Mouse (Mus musculus): Measurements from ENCODE around the gene Grsf1. TPM values are rescaled to one million over a fixed set of nuclear protein-coding genes. Genes with fewer than 3 reads are reported as not detected.

The Grsf1 gene
- polyA plus RNA-seq, 2 experiments, result 55.3 to 63.9 TPM

DNA sequence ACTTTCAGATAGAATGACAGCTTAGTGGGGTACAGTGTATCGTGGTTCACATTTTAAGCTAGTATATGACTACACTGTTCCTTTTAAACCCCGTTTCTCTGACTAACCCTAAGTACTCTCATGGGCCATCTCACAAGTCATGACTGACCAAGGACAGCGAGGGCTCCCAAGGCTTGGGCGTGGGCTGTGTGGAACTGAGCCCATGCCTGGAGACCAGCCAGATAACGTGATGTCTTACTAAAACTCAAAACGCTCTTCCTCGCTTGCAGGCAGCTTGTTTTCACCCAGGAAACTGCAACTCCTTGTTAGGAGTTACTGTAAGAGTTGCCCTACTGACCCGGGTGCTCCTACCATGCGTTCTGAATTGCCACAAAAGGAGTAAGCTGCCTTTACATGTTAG lies 32.5 kb downstream of the Grsf1 start:
- peaks cover 52% of the 10 kb centered on the region for H3K36me3 ChIP-seq (ENCODE audit: control insufficient read depth, insufficient read depth, low read length)
- H3K9ac ChIP-seq (ENCODE audit: low read depth, low read length, severe bottlenecking), result no peak overlapping the region
- no peaks in the 10 kb centered on the region for H3K4me1 ChIP-seq (ENCODE audit: control insufficient read depth, insufficient read depth, low read length)
- ATAC-seq (ENCODE audit: low FRiP score, low read depth), result no peak
- WGBS, result 86% methylated on average over 9 of the region's 9 CpGs
- TF ChIP-seq POLR2A (IDR thresholded peaks at IDR 0.05; ENCODE audit: borderline replicate concordance, extremely low read depth, insufficient read depth, insufficient read length), result no peak
- H3K27me3 ChIP-seq (ENCODE audit: control insufficient read depth, insufficient read depth, low read length), result no peaks in the 10 kb centered on the region
- H3K9me3 ChIP-seq (ENCODE audit: control insufficient read depth, low read length), result no peaks in the 10 kb centered on the region
- DNase-seq (ENCODE audit: low spot score), result no peak
- H3K27ac ChIP-seq (replicated peaks; ENCODE audit: low read depth, low read length), result no peak overlapping the region
- H3K4me3 ChIP-seq (replicated peaks; ENCODE audit: low read length), result no peak overlapping the region
- H3K4me2 ChIP-seq (replicated peaks; ENCODE audit: low read depth, low read length, severe bottlenecking), result no peak overlapping the region

GRCm38 (mm10) chr5:88642786-88643185 lies 33.2 kb downstream of the Grsf1 start:
- Histone ChIP-seq H3K9me3 (ENCODE audit: control insufficient read depth, low read length) (no peaks in the 10 kb centered on the region), H3K36me3 (ENCODE audit: control insufficient read depth, insufficient read depth, low read length) (peaks cover 48% of the 10 kb centered on the region), H3K27ac (replicated peaks; ENCODE audit: low read depth, low read length) (no peak overlapping the region), H3K4me3 (replicated peaks; ENCODE audit: low read length) (no peak overlapping the region), H3K9ac (ENCODE audit: low read depth, low read length, severe bottlenecking) (no peak overlapping the region), H3K4me2 (replicated peaks; ENCODE audit: low read depth, low read length, severe bottlenecking) (no peak overlapping the region), H3K4me1 (ENCODE audit: control insufficient read depth, insufficient read depth, low read length) (no peaks in the 10 kb centered on the region), H3K27me3 (ENCODE audit: control insufficient read depth, insufficient read depth, low read length) (no peaks in the 10 kb centered on the region)
- no peak for DNase-seq (ENCODE audit: low spot score)
- 86% methylated on average over 9 of the region's 9 CpGs for WGBS
- TF ChIP-seq POLR2A (IDR thresholded peaks at IDR 0.05; ENCODE audit: borderline replicate concordance, extremely low read depth, insufficient read depth, insufficient read length), result no peak
- no peak for ATAC-seq (ENCODE audit: low FRiP score, low read depth)

DNA sequence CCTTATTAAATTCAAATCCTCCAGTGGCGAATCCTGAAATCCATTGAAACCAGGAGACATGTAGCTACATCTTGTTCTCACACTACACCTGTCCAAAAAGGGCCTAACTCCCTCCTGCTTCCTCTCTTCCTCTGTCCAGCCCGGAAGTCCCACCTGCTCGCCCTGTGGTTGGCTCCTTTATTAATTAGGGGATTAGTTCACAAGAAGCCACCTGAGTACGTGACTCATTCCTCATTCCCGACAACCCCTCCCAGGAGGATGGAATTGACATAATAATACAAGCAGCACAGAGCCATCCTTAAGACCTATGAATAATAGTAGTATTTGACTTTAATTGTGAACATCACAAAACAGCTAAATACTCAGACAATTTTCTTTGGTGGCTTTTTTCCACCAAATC lies 41.9 kb downstream of the Grsf1 start:
- no peak overlapping the region for H3K9ac ChIP-seq (ENCODE audit: low read depth, low read length, severe bottlenecking)

DNA sequence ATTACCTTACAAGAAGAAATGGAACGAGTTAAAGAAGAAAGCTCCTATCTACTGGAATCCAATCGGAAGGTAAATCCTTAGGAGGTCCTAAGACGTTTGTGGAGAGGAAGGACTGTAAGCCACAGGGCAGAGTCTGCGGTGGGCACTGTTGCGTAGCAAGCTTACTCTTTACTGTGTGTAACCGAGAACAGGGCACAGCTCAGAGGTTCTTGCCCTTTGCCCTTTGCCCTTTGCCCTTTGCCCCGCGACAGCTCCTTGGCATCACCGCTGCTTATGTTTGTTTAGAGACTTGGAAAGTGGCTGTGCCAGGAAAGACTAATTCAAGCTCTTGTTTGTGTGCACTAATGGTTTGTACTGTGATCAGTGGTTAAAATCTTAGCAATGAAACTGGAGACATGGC lies 43.5 kb downstream of the Grsf1 start:
- Histone ChIP-seq H3K4me3 (replicated peaks; ENCODE audit: low read length) (no peak overlapping the region), H3K4me1 (ENCODE audit: control insufficient read depth, insufficient read depth, low read length) (no peaks in the 10 kb centered on the region), H3K36me3 (ENCODE audit: control insufficient read depth, insufficient read depth, low read length) (peaks cover 32% of the 10 kb centered on the region), H3K4me2 (replicated peaks; ENCODE audit: low read depth, low read length, severe bottlenecking) (no peak overlapping the region), H3K9ac (ENCODE audit: low read depth, low read length, severe bottlenecking) (no peak overlapping the region), H3K27ac (replicated peaks; ENCODE audit: low read depth, low read length) (no peak overlapping the region), H3K27me3 (ENCODE audit: control insufficient read depth, insufficient read depth, low read length) (no peaks in the 10 kb centered on the region), H3K9me3 (ENCODE audit: control insufficient read depth, low read length) (no peaks in the 10 kb centered on the region)
- WGBS, result 88% methylated on average over 9 of the region's 9 CpGs
- ATAC-seq (ENCODE audit: low FRiP score, low read depth) (no peak), DNase-seq (ENCODE audit: low spot score) (no peak)
- no peak for TF ChIP-seq POLR2A (IDR thresholded peaks at IDR 0.05; ENCODE audit: borderline replicate concordance, extremely low read depth, insufficient read depth, insufficient read length)

More for the DNA sequence above, 41.9 kb downstream of the Grsf1 start:
- WGBS, result 84% methylated on average over 5 of the region's 5 CpGs
- no peak for ATAC-seq (ENCODE audit: low FRiP score, low read depth)
- H3K4me3 ChIP-seq (replicated peaks; ENCODE audit: low read length), result no peak overlapping the region
- no peaks in the 10 kb centered on the region for H3K27me3 ChIP-seq (ENCODE audit: control insufficient read depth, insufficient read depth, low read length)
- no peak for DNase-seq (ENCODE audit: low spot score)
- no peaks in the 10 kb centered on the region for H3K9me3 ChIP-seq (ENCODE audit: control insufficient read depth, low read length)
- H3K36me3 ChIP-seq (ENCODE audit: control insufficient read depth, insufficient read depth, low read length), result peaks cover 42% of the 10 kb centered on the region
- H3K4me1 ChIP-seq (ENCODE audit: control insufficient read depth, insufficient read depth, low read length), result no peaks in the 10 kb centered on the region
- no peak overlapping the region for H3K27ac ChIP-seq (replicated peaks; ENCODE audit: low read depth, low read length)
- H3K4me2 ChIP-seq (replicated peaks; ENCODE audit: low read depth, low read length, severe bottlenecking), result no peak overlapping the region
- TF ChIP-seq POLR2A (IDR thresholded peaks at IDR 0.05; ENCODE audit: borderline replicate concordance, extremely low read depth, insufficient read depth, insufficient read length), result no peak

- no peak overlapping the region for H3K27ac ChIP-seq (replicated peaks; ENCODE audit: low read depth, low read length)
- H3K9me3 ChIP-seq (ENCODE audit: control insufficient read depth, low read length), result no peaks in the 10 kb centered on the region
- 90% methylated on average over 5 of the region's 5 CpGs for WGBS
- H3K27me3 ChIP-seq (ENCODE audit: control insufficient read depth, insufficient read depth, low read length), result no peaks in the 10 kb centered on the region
- H3K4me2 ChIP-seq (replicated peaks; ENCODE audit: low read depth, low read length, severe bottlenecking), result no peak overlapping the region
- no peak for ATAC-seq (ENCODE audit: low FRiP score, low read depth)
- peaks cover 22% of the 10 kb centered on the region for H3K36me3 ChIP-seq (ENCODE audit: control insufficient read depth, insufficient read depth, low read length)
- H3K4me1 ChIP-seq (ENCODE audit: control insufficient read depth, insufficient read depth, low read length), result no peaks in the 10 kb centered on the region
- H3K4me3 ChIP-seq (replicated peaks; ENCODE audit: low read length), result no peak overlapping the region
- TF ChIP-seq POLR2A (IDR thresholded peaks at IDR 0.05; ENCODE audit: borderline replicate concordance, extremely low read depth, insufficient read depth, insufficient read length), result no peak
- H3K9ac ChIP-seq (ENCODE audit: low read depth, low read length, severe bottlenecking), result no peak overlapping the region
- DNase-seq (ENCODE audit: low spot score), result no peak
Observed at GRCm38 (mm10) chr5:88631545-88631944, 44.4 kb downstream of the Grsf1 start.

DNA sequence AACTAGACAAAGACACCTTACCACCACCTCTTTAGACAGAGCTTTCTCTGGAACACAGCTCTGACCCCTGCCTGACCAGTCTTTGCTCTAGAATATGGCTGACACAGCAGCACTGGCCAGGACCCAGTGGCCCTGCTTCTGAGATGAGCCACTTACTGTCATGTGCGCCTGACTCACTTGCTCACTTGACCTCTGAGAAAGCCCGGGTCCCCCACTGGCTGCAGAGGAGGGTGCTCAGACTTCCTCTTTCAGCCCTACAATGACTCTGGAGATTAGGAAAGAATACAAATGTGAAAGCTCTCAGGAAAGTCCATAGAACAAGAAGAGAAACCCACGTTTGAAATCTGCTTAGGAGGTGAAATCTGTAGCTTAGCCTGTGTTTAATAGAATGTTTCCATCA lies 45.1 kb downstream of the Grsf1 start:
- Histone ChIP-seq H3K27me3 (ENCODE audit: control insufficient read depth, insufficient read depth, low read length) (no peaks in the 10 kb centered on the region), H3K36me3 (ENCODE audit: control insufficient read depth, insufficient read depth, low read length) (peaks cover 20% of the 10 kb centered on the region), H3K4me1 (ENCODE audit: control insufficient read depth, insufficient read depth, low read length) (no peaks in the 10 kb centered on the region), H3K27ac (replicated peaks; ENCODE audit: low read depth, low read length) (no peak overlapping the region), H3K4me2 (replicated peaks; ENCODE audit: low read depth, low read length, severe bottlenecking) (no peak overlapping the region), H3K4me3 (replicated peaks; ENCODE audit: low read length) (no peak overlapping the region), H3K9ac (ENCODE audit: low read depth, low read length, severe bottlenecking) (no peak overlapping the region), H3K9me3 (ENCODE audit: control insufficient read depth, low read length) (no peaks in the 10 kb centered on the region)
- ATAC-seq (ENCODE audit: low FRiP score, low read depth), result no peak
- TF ChIP-seq POLR2A (IDR thresholded peaks at IDR 0.05; ENCODE audit: borderline replicate concordance, extremely low read depth, insufficient read depth, insufficient read length), result no peak
- 76% methylated on average over 3 of the region's 3 CpGs for WGBS
- no peak for DNase-seq (ENCODE audit: low spot score)
